Mouse (Mus musculus) lung, postnatal 4 days (tissue): ENCODE data around the gene Efcab6.

Experiments
- DNase-seq, 2 experiments: peaks; one replicate each; pipeline ENCODE4 v3.0.0; 2021

Gene Efcab6

DNA sequence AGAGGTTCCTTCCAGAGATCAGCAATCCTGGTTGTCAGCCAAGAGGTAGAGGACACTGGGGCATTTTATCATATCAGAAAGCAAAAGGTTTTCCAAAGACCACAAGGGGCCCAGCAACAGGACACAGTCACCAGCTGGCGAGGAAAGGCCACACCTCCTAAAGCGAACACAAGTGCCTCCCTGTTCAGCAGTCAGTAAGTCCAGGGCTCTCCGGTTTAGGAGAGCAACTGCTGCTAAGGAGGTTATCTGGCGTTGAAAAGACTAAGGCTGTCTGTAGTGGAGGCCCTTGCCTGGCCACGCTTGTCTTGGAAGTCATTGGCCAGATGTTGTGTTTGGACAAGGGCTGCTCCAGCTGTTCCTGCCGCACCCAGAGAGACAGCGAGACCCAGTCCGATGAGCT lies 100.1 kb downstream of the Efcab6 start:
- no peak for DNase-seq

DNA sequence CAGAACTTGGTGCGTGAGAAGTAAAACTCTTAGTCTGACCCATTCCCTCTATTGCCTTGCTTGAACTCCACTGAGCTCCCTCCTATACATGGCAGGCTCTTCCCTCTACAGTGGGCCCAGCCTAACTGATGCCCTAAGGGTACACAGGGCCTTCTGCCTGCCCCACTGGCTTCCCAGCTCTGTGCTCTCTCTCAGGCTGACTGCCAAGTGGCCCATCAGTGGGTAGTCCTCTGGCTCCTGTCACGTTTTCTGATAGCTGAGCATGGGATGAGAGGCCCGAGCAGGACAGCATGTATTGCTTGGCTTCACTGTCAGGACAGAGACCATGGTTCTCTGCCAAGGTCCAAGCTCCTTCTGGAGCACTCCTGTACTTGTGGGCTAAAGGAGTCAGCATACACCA lies 106.8 kb downstream of the Efcab6 start:
- DNase-seq, result no peak

GRCm38 (mm10) chr15:83956996-83957395 lies 108.2 kb downstream of the Efcab6 start:
- no peak for DNase-seq

- DNase-seq, result peak; percentile 59 to 73
These were observed 109.1 kb downstream of the Efcab6 start for GRCm38 (mm10) chr15:83955948-83956707.

- DNase-seq, result peak in 1 of 2 experiments; percentile 13
These were observed 115.3 kb downstream of the Efcab6 start for GRCm38 (mm10) chr15:83949729-83950491.

- peak in 1 of 2 experiments; percentile 20 for DNase-seq
These were observed 125.5 kb downstream of the Efcab6 start for GRCm38 (mm10) chr15:83939703-83940102.

- peak in 1 of 2 experiments; percentile 7 for DNase-seq
These were observed 126.7 kb downstream of the Efcab6 start for GRCm38 (mm10) chr15:83938466-83938865.

GRCm38 (mm10) chr15:83936506-83936905 lies 128.7 kb downstream of the Efcab6 start:
- peak in 1 of 2 experiments; percentile 6 for DNase-seq

DNA sequence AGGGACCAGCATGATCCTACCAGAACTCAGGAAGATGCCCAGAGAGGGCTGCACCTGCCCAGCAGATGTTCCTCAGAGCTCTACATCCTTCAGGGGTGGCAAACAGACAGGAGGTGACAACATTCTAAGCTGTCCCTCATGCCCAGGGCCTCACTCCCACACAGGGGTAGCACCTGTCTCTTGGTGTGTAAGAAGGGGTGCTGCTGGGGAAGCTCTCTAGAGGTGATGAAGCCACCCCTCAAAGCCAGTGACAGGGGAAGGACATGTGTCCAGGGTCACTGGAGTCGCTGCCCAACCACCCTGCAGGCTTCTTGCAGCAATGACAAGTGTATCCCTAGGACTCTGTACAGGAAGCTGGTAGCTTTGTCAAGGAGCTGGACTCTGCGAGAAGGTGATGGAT lies 130.4 kb downstream of the Efcab6 start:
- DNase-seq, result peak in 1 of 2 experiments; percentile 8

GRCm38 (mm10) chr15:83925338-83925737 lies 139.8 kb downstream of the Efcab6 start:
- peak in 1 of 2 experiments; percentile 3 for DNase-seq

DNA sequence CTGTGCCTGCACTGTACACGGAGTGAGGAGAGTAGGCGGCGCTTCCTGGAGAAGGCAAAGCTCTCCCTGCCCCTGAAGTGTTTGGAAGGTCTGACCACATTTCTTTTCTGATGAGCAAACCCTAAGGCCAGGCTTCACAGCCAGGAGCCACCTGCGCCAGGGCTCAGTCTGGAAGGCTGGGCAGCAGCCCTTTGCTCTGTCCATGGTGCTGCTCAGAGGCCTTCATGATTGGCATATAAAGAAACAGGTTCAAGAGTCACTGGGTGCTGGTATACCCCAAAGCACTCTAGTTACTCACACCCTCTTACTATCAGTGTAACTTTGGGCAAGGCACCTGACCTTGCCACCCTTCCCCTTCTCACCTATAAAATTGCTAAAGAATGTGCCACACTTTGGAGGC lies 140.5 kb downstream of the Efcab6 start:
- no peak for DNase-seq

DNA sequence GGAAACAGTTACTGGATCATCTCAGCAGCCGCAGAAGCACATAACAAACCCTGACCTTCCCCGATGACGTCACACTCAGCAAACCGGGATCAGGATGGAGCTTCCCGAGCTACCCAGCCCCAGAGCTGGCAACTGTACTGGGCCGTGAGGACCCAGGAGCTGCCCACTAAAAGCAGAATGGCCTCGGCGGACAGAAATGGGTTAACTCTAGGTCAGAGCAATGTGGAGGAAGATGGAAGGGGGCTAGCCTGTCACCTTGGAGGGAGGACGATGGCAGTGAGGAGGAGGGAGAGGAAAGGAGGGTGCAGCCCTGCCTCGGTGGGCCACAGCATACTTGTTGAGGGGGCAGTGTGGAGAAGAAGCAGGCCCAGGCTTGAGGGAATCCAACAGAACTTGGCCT lies 149.8 kb downstream of the Efcab6 start:
- DNase-seq, result peak in 1 of 2 experiments; percentile 11

DNA sequence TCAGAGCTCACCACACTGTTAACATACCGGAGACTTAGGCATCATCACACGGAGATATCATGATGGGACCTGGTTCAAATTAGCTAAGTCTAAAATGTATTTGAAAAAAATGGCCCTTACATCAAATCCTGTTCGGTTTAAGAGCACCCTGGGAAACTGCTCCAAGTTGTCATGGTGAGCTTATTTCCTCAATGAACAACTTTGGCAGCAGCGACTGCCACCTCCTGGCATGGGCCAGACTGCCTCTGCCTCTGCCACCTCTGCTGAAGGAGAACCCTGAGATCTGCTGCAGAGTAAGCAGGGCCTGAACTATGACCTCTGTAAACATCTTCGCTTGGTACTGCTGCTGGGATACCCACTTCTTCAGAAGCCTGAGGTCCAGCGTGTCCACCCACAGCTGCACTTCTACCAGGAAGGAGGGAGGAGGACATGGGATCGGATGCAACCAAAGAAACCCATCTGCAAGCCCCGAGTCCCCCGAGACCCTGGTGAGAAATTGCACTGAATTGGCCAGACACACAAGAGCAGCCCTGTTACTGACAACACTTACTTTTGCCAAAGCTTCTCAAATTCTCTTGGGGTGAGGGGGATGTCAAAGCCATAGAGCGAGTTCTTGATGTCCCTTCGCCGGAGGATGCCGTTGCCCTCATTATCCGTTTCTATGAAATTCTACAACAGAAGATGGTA lies 152.0 kb downstream of the Efcab6 start:
- DNase-seq, result peak in 1 of 2 experiments; percentile 11

DNA sequence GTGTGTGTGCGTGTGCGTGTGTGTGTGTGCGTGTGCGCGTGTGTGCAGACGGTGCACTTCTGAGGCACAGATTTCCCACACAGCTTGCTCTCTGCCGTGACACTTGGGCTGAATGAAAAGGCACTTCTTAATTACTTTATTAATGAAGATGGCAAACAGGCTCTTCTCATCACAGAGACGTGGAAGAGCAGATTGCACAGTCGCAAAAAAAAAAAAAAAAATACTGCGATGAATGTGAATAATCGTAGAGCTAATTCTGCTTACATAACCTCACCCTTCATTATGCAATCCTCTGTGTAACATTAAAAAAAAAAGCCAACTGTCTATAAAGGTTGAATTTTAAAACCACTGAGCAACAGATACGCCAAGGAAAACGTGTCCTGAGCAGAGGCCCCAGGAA lies 158.7 kb downstream of the Efcab6 start:
- peak in 1 of 2 experiments; percentile 8 for DNase-seq

DNA sequence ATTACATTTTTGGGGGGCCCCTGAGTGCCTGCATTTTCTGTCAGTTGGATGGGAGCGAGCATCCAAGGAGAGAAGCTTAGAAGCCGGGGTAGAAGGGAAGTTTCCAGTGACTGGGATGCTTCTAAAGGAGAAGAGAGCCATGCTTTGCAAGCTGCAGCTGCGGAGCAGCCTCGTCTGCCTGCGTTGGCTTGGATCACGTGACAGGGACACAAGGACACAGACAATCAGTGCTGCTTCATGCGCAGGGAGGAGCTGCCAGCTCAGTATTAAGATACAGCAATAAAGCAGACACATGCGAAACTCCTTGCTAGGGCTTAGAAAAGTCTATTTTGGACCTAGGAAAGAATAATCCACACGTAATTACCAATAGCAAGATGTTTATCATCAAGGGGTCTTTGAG lies 167.9 kb downstream of the Efcab6 start:
- no peak for DNase-seq

GRCm38 (mm10) chr15:83896011-83896410 lies 169.2 kb downstream of the Efcab6 start:
- DNase-seq, result no peak

GRCm38 (mm10) chr15:83894261-83894660 lies 170.9 kb downstream of the Efcab6 start:
- DNase-seq, result no peak

- no peak for DNase-seq
These were observed 172.3 kb downstream of the Efcab6 start for GRCm38 (mm10) chr15:83892871-83893270.

DNA sequence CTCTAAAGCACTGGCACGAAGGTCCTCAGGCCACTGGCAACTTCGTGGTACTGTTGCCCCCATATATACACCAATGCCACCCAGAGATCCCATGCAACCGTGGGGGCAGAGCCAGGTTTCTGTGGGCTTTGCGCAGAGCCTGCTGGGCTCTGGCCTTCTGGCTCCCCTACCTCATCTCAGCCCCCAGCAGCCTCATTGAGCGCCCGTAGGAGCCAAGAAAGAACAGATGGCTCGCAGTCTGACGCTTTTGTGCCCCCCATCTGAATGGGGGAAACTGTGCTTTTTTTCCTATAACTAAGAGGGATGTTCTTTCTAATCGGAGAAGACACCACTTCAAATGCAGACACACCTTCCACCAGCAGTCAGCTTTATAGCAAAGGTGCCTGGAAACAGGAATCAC lies 180.9 kb downstream of the Efcab6 start:
- DNase-seq, result no peak

- no peak for DNase-seq
These were observed 181.4 kb downstream of the Efcab6 start for GRCm38 (mm10) chr15:83883821-83884220.

- peak in 1 of 2 experiments; percentile 37 for DNase-seq
These were observed 185.3 kb downstream of the Efcab6 start for GRCm38 (mm10) chr15:83879845-83880244.

DNA sequence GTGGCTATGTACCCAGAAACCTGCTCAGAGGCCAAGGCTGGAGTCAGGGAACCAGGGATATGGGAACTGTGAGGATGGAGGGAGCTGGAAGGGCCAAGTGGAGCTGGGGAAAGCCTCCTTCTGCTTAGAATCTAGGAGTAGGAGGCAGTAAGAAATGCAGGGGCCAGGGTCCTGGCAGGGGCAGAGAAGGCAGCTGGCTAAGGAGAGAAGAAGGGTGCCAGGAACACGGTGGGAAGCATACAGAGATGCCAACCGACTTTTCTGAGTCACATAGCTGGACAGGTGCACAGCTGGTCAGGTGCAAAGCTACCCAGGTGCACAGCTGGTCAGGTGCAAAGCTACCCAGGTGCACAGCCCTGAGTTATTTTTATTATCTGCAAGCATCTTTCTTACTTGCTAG lies 187.3 kb downstream of the Efcab6 start:
- DNase-seq, result no peak

DNA sequence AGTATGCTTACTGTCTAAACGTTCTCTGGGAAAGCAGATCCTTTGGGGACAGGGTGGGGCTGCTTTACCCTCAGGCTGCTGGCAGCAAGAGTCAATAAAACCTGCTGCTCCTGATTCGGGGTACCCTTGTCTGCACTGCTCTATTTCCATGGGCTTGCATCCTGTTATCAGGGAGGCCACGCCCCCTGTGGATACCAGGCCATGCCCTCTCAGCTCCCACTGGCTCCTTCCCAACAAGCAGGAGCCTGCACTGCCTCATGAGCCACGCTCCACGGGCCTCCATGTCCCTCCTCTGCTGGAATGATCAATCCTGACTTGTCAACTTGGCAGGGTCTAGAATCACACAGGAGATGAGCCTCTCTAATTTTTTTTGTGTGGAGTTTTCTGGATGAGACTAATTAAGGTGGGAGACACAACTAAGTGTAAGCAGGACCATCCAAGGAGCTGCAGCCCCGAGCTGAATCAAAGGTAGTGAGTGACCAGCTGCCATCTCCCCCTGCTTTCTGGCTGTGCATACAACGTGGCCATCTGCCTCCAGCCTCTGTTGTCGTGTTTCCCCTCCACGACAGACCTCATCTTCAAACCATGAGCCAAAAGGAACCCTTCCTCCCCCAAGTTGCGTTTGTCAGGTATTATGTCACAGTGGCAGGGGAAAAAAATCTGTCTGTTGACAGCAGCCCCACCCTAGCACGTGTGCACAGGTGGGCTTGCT lies 187.9 kb downstream of the Efcab6 start:
- no peak for DNase-seq
